Mouse (Mus musculus) hindbrain, embryonic 12.5 days (tissue): ENCODE measurements around the gene Havcr1. TPM values are rescaled to one million over a fixed set of nuclear protein-coding genes. Genes with fewer than 3 reads are reported as not detected.
"Not testable (repeated sequence)": the region's sequence is repeated elsewhere in the genome, so short reads cannot be mapped to it uniquely, and the experiment has no call there.

Source experiments
- ATAC-seq: fragments of 200-750 bp; cut with Nextera tagmentation; 2 replicates; pipeline ENCODE4 v1.8.0; 2017; ENCODE audit warnings: moderate TSS enrichment; ENCODE audit not compliant: low FRiP score
- H3K27ac ChIP-seq: fragments of 300-500 bp; sonication (generic); 2 replicates; pipeline ENCODE4 v1.5.1; 2016; ENCODE audit warnings: mild to moderate bottlenecking
- H3K27me3 ChIP-seq: fragments of 300-500 bp; sonication (generic); 2 replicates; pipeline ENCODE4 v1.6.1; 2016; ENCODE audit warnings: mild to moderate bottlenecking
- H3K36me3 ChIP-seq: fragments of 300-500 bp; sonication (generic); 2 replicates; pipeline ENCODE4 v1.6.1; 2016; ENCODE audit warnings: mild to moderate bottlenecking
- H3K4me1 ChIP-seq: fragments of 300-500 bp; sonication (generic); 2 replicates; pipeline ENCODE4 v1.6.1; 2016
- H3K4me2 ChIP-seq: fragments of 300-500 bp; sonication (generic); replicated peaks from 2 replicates; pipeline ENCODE4 v1.6.1; 2016; ENCODE audit warnings: mild to moderate bottlenecking
- H3K4me3 ChIP-seq: fragments of 300-500 bp; sonication (generic); 2 replicates; pipeline ENCODE4 v1.5.1; 2016; ENCODE audit warnings: mild to moderate bottlenecking
- H3K9ac ChIP-seq: fragments of 300-500 bp; sonication (generic); 2 replicates; pipeline ENCODE4 v1.6.1; 2016; ENCODE audit warnings: mild to moderate bottlenecking, moderate library complexity
- H3K9me3 ChIP-seq: fragments of 300-500 bp; sonication (generic); replicated peaks from 2 replicates; pipeline ENCODE4 v1.6.1; 2016; ENCODE audit warnings: mild to moderate bottlenecking
- WGBS: fragments of 180-500 bp; shearing (Covaris S2); methylation state at CpG from one replicate; pipeline ENCODE4 v1.1.7; 2016; 5-methylcytosine and 5-hydroxymethylcytosine counted together
- polyA plus RNA-seq: library from polyadenylated mRNA; unstranded; fragments of >200 nt; fragmentation: Nextera tagmentation; extraction: Ambion mirVana; gene quantifications from 2 replicates; pipeline ENCODE4 v1.2.1, GENCODE M21; 2016

Gene Havcr1
- polyA plus RNA-seq, 1 experiment from 2014 or later: not detected

GRCm38 (mm10) chr11:46741716-46742115, 6.8 kb downstream of the Havcr1 start:
- Histone ChIP-seq H3K9me3 (no peaks in the 10 kb centered on the region), H3K27ac (no peak overlapping the region), H3K4me2 (no peak overlapping the region), H3K36me3 (no peaks in the 10 kb centered on the region), H3K27me3 (no peaks in the 10 kb centered on the region), H3K9ac (no peak overlapping the region), H3K4me1 (no peaks in the 10 kb centered on the region), H3K4me3 (no peak overlapping the region)
- WGBS: 79% methylated on average over 3 of the region's 3 CpGs
- ATAC-seq: no peak

- Histone ChIP-seq H3K27me3 (no peaks in the 10 kb centered on the region), H3K9ac (no peak overlapping the region), H3K27ac (no peak overlapping the region), H3K4me1 (no peaks in the 10 kb centered on the region), H3K4me3 (no peak overlapping the region), H3K4me2 (no peak overlapping the region), H3K9me3 (no peaks in the 10 kb centered on the region), H3K36me3 (no peaks in the 10 kb centered on the region)
- 78% methylated on average over 2 of the region's 2 CpGs for WGBS
- ATAC-seq: no peak
These were observed 13.1 kb downstream of the Havcr1 start for GRCm38 (mm10) chr11:46747996-46748395.

GRCm38 (mm10) chr11:46753662-46754061, 18.8 kb downstream of the Havcr1 start:
- H3K9me3 ChIP-seq: no peaks in the 10 kb centered on the region
- ATAC-seq: no peak
- H3K9ac ChIP-seq: no peak overlapping the region
- no peak overlapping the region for H3K4me2 ChIP-seq
- no peak overlapping the region for H3K4me3 ChIP-seq
- no peaks in the 10 kb centered on the region for H3K27me3 ChIP-seq
- WGBS: 72% methylated on average over 2 of the region's 2 CpGs
- H3K27ac ChIP-seq: no peak overlapping the region
- no peaks in the 10 kb centered on the region for H3K36me3 ChIP-seq
- no peaks in the 10 kb centered on the region for H3K4me1 ChIP-seq

- WGBS: 73% methylated on average over 4 of the region's 4 CpGs
- ATAC-seq: no peak
These were observed 19.8 kb downstream of the Havcr1 start for GRCm38 (mm10) chr11:46754669-46755068.

GRCm38 (mm10) chr11:46755714-46756113, 20.8 kb downstream of the Havcr1 start:
- not testable (repeated sequence) for H3K27me3 ChIP-seq, H3K9me3 ChIP-seq, H3K36me3 ChIP-seq, ATAC-seq, H3K4me2 ChIP-seq, H3K4me3 ChIP-seq, H3K9ac ChIP-seq, H3K4me1 ChIP-seq, H3K27ac ChIP-seq
- 81% methylated on average over 6 of the region's 6 CpGs for WGBS

More at GRCm38 (mm10) chr11:46754669-46755068, 19.8 kb downstream of the Havcr1 start:
- Histone ChIP-seq H3K9me3 (no peaks in the 10 kb centered on the region), H3K36me3 (no peaks in the 10 kb centered on the region), H3K27me3 (no peaks in the 10 kb centered on the region), H3K4me3 (no peak overlapping the region), H3K27ac (no peak overlapping the region), H3K4me1 (no peaks in the 10 kb centered on the region), H3K9ac (no peak overlapping the region), H3K4me2 (no peak overlapping the region)

GRCm38 (mm10) chr11:46776879-46777278, 42.0 kb downstream of the Havcr1 start:
- Histone ChIP-seq H3K4me2 (no peak overlapping the region), H3K27me3 (no peaks in the 10 kb centered on the region), H3K27ac (no peak overlapping the region), H3K4me1 (no peaks in the 10 kb centered on the region), H3K4me3 (no peak overlapping the region), H3K9ac (no peak overlapping the region), H3K9me3 (no peaks in the 10 kb centered on the region), H3K36me3 (no peaks in the 10 kb centered on the region)
- no peak for ATAC-seq
- 84% methylated on average over 3 of the region's 3 CpGs for WGBS

- no peak for ATAC-seq
- 81% methylated on average over 2 of the region's 2 CpGs for WGBS
These were observed 44.9 kb downstream of the Havcr1 start for GRCm38 (mm10) chr11:46779811-46780210.

GRCm38 (mm10) chr11:46804440-46804839, 69.6 kb downstream of the Havcr1 start:
- 94% methylated on average over 2 of the region's 2 CpGs for WGBS
- Histone ChIP-seq H3K27me3 (no peaks in the 10 kb centered on the region), H3K4me1 (no peaks in the 10 kb centered on the region), H3K9me3 (no peaks in the 10 kb centered on the region), H3K4me3 (no peak overlapping the region), H3K9ac (no peak overlapping the region), H3K4me2 (no peak overlapping the region), H3K36me3 (no peaks in the 10 kb centered on the region), H3K27ac (no peak overlapping the region)
- ATAC-seq: no peak

More at GRCm38 (mm10) chr11:46779811-46780210, 44.9 kb downstream of the Havcr1 start:
- Histone ChIP-seq H3K36me3 (no peaks in the 10 kb centered on the region), H3K4me1 (no peaks in the 10 kb centered on the region), H3K9me3 (no peaks in the 10 kb centered on the region), H3K27me3 (no peaks in the 10 kb centered on the region), H3K4me3 (no peak overlapping the region), H3K4me2 (no peak overlapping the region), H3K9ac (no peak overlapping the region), H3K27ac (no peak overlapping the region)

GRCm38 (mm10) chr11:46810511-46810910, 75.6 kb downstream of the Havcr1 start, which contains the start of gene Timd4:
TSS of gene Timd4 (plus strand) at chr11:46810800.
- Histone ChIP-seq H3K4me1 (no peaks in the 10 kb centered on the region), H3K27ac (no peak within 1 kb of the TSS), H3K36me3 (no peaks in the 10 kb centered on the region), H3K9me3 (no peaks in the 10 kb centered on the region), H3K9ac (no peak within 1 kb of the TSS), H3K4me3 (no peak within 1 kb of the TSS), H3K4me2 (no peak within 1 kb of the TSS), H3K27me3 (no peaks in the 10 kb centered on the region)
- ATAC-seq: no peak
- WGBS: 87% methylated on average over 5 of the region's 5 CpGs

- H3K36me3 ChIP-seq: no peaks in the 10 kb centered on the region
- no peak overlapping the region for H3K9ac ChIP-seq
- no peak overlapping the region for H3K4me2 ChIP-seq
- no peaks in the 10 kb centered on the region for H3K4me1 ChIP-seq
- ATAC-seq: no peak
- H3K9me3 ChIP-seq: no peaks in the 10 kb centered on the region
- WGBS: 82% methylated on average over 5 of the region's 5 CpGs
- H3K27ac ChIP-seq: no peak overlapping the region
- H3K27me3 ChIP-seq: no peaks in the 10 kb centered on the region
- no peak overlapping the region for H3K4me3 ChIP-seq
These were observed 82.8 kb downstream of the Havcr1 start for GRCm38 (mm10) chr11:46817692-46818091.

- H3K9me3 ChIP-seq: no peaks in the 10 kb centered on the region
- H3K4me3 ChIP-seq: no peak overlapping the region
- no peak overlapping the region for H3K27ac ChIP-seq
- H3K27me3 ChIP-seq: no peaks in the 10 kb centered on the region
- no peaks in the 10 kb centered on the region for H3K4me1 ChIP-seq
- H3K4me2 ChIP-seq: no peak overlapping the region
- no peak for ATAC-seq
- no peak overlapping the region for H3K9ac ChIP-seq
- H3K36me3 ChIP-seq: no peaks in the 10 kb centered on the region
- WGBS: 49% methylated on average over 4 of the region's 4 CpGs
These were observed 85.0 kb downstream of the Havcr1 start for GRCm38 (mm10) chr11:46819930-46820329.
